Mouse (Mus musculus): ENCODE data around the gene Teddm1b. TPM values are rescaled to one million over a fixed set of nuclear protein-coding genes. Genes with fewer than 3 reads are reported as not detected.

Gene Teddm1b
- not detected for total RNA-seq (2023)

DNA sequence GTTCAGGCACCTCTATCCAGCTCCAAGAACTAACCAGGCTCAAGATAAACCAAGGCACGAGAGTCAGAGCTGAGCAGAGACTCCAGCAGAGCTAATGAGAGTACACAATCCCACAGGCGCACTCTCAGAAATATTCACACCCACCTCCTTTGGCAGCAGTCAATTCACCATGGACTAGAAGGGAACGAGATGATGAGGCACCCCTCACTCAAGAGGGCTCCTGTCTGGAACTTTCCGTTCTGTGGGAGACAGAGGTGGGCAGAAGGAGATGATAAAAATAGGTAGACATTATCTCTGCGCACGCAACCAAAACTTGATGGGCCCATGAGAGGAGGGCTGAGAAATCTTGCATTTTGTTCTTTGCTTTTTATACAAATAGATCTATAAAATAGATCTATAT lies at the start of gene Teddm1b:
Teddm1b (plus strand) TSS at position 301 of the 400 bp plus-strand sequence.

GRCm38 (mm10) chr1:153844042-153844441 lies 30.1 kb upstream of the Teddm1b start, which contains the start of gene Rgsl1:
TSS of gene Rgsl1 (minus strand) at chr1:153844142.

DNA sequence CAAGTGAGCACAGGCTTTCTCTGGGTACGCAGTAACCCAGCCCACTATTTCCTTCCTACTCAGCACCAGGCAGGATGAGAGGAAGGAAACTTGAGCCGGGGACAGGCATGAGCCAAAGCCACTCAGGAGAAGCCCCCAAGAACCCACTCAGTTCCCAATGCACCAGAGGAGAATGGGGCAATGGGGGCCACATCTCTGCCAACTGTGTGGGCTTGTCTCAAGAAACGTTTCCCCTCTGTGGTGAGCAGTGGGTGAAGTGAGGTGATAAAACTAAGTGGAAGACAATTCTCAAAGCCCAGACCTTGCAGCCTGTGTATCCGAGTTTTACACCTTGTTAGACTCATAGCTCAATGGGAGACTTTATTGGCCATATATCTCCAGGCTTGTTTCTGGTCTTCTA lies 17.3 kb downstream of the Teddm1b start, which contains the start of gene Teddm1a:
Teddm1a (plus strand) TSS at position 301 of the 400 bp plus-strand sequence.

GRCm38 (mm10) chr1:153899731-153900380 lies 25.7 kb downstream of the Teddm1b start, which contains the start of the genes Glul and Teddm2:
TSS of gene Glul (plus strand) at chr1:153899944.
TSS of gene Teddm2 (minus strand) at chr1:153900228.

Other genes starting within 250 kb of the Teddm1b start
- not detected for gene Rgs8, start 221.3 kb upstream of the Teddm1b start, total RNA-seq (2023)
- gene Rgs16, start 134.0 kb upstream of the Teddm1b start, total RNA-seq (2023): 10.1 TPM
- gene Rnasel, start 124.9 kb upstream of the Teddm1b start, total RNA-seq (2023): 27.2 TPM
- gene Rgsl1, start 30.2 kb upstream of the Teddm1b start, total RNA-seq (2023): not detected
- not detected for gene Teddm1a, start 17.4 kb downstream of the Teddm1b start, total RNA-seq (2023)
- 109 TPM for gene Glul, start 25.6 kb downstream of the Teddm1b start, total RNA-seq (2023)
- gene Teddm2, start 25.9 kb downstream of the Teddm1b start, total RNA-seq (2023): 1.6 TPM

Measured in CD4-positive naive resting alpha-beta T cell, adult 76 days (primary cell).